Mouse (Mus musculus) cerebellum, adult 8-10 months (tissue): ENCODE measurements around the gene Gm7534.
"Not testable (repeated sequence)": the region's sequence is repeated elsewhere in the genome, so short reads cannot be mapped to it uniquely, and the experiment has no call there.

ENCODE experiments used
- DNase-seq: peaks from one replicate; pipeline ENCODE4 v3.0.0; 2022

Gm7534 gene

GRCm38 (mm10) chr4:134199371-134199770 is 3.4 kb downstream of the Gm7534 start:
- DNase-seq, result no peak

- no peak for DNase-seq
Measured at GRCm38 (mm10) chr4:134186268-134186667, 16.5 kb downstream of the Gm7534 start.

GRCm38 (mm10) chr4:134185569-134185968 is 17.2 kb downstream of the Gm7534 start:
- no peak for DNase-seq

- no peak for DNase-seq
Measured at GRCm38 (mm10) chr4:134183711-134184110, 19.1 kb downstream of the Gm7534 start.

GRCm38 (mm10) chr4:134181825-134182224 is 21.0 kb downstream of the Gm7534 start:
- DNase-seq, result no peak

- DNase-seq, result no peak
Measured at GRCm38 (mm10) chr4:134181112-134181511, 21.7 kb downstream of the Gm7534 start.

- no peak for DNase-seq
Measured at GRCm38 (mm10) chr4:134172391-134172790, 30.4 kb downstream of the Gm7534 start.

- DNase-seq, result no peak
Measured at GRCm38 (mm10) chr4:134166906-134167305, 35.9 kb downstream of the Gm7534 start.

GRCm38 (mm10) chr4:134165548-134166465 is 37.0 kb downstream of the Gm7534 start:
- no peak for DNase-seq

- no peak for DNase-seq
Measured at GRCm38 (mm10) chr4:134165024-134165423, 37.8 kb downstream of the Gm7534 start.

- DNase-seq, result no peak
Measured at GRCm38 (mm10) chr4:134164591-134164990, 38.2 kb downstream of the Gm7534 start.

- DNase-seq, result peak; percentile 33
Measured at GRCm38 (mm10) chr4:134160071-134160470, 42.7 kb downstream of the Gm7534 start.

GRCm38 (mm10) chr4:134158774-134159173 is 44.0 kb downstream of the Gm7534 start:
- DNase-seq, result no peak

GRCm38 (mm10) chr4:134157558-134157957 is 45.2 kb downstream of the Gm7534 start:
- DNase-seq, result no peak

GRCm38 (mm10) chr4:134156744-134157143 is 46.1 kb downstream of the Gm7534 start:
- no peak for DNase-seq

GRCm38 (mm10) chr4:134155961-134156465 is 46.8 kb downstream of the Gm7534 start:
- DNase-seq, result no peak

- no peak for DNase-seq
Measured at GRCm38 (mm10) chr4:134155531-134155930, 47.3 kb downstream of the Gm7534 start.

- DNase-seq, result no peak
Measured at GRCm38 (mm10) chr4:134154354-134154753, 48.5 kb downstream of the Gm7534 start.

- no peak for DNase-seq
Measured at GRCm38 (mm10) chr4:134153656-134154055, 49.1 kb downstream of the Gm7534 start.

- no peak for DNase-seq
Measured at GRCm38 (mm10) chr4:134152112-134152511, 50.7 kb downstream of the Gm7534 start.

- no peak for DNase-seq
Measured at GRCm38 (mm10) chr4:134149389-134149788, 53.4 kb downstream of the Gm7534 start.

GRCm38 (mm10) chr4:134144297-134144696 is 58.5 kb downstream of the Gm7534 start:
- not testable (repeated sequence) for DNase-seq
